Mouse (Mus musculus) MEL-GATA-1-ER (cell line): Measurements from ENCODE around the gene Dmbt1.
"Not testable (repeated sequence)": the region's sequence is repeated elsewhere in the genome, so short reads cannot be mapped to it uniquely, and the experiment has no call there.

Source experiments
- DNase-seq: peaks from one replicate; pipeline ENCODE4 v3.0.0-alpha.2; 2012; ENCODE audit warnings: low read depth; ENCODE audit errors: extremely low read depth

Gene Dmbt1

DNA sequence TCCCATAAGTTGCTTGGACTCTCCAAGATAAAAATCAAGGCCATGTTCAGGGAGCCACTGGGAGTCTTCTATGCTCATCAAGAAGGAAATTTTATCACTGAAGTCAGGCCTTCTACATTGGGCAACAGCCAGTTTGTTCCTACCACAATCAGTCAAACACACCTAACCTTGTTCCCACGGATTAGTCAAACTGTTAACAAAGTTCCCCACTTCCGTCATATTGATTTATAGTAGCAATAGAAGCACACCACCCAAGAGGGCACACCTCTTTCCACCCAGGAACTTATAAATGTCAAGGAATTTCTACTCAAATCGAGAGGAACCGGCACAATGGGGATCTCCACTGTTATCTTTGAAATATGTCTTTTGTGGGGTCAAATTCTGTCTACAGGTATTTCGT lies at the start of gene Dmbt1:
Gene Dmbt1 (plus strand): TSS at position 299 of the 400 bp plus-strand sequence.
- no peak for DNase-seq

DNA sequence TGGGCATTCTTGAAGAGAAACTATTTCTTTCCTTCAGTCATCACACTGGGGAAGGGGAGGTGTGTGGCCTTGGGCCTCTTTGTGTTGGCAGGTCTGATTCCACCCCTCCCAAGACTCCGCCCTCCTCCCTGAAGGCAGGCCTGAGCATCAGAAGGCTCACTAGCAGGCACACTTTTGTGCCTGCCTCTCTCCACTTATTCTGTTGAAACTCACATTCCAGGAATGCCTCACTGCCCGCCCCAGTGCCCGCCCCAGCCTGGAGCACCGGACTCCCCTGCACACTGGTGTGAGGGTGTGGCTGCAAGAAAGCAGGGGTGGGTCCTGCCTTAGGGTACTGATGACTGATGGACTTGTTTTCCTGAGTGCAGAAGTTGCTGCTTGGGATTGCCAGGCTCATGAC lies 49.5 kb upstream of the Dmbt1 start:
- no peak for DNase-seq

DNA sequence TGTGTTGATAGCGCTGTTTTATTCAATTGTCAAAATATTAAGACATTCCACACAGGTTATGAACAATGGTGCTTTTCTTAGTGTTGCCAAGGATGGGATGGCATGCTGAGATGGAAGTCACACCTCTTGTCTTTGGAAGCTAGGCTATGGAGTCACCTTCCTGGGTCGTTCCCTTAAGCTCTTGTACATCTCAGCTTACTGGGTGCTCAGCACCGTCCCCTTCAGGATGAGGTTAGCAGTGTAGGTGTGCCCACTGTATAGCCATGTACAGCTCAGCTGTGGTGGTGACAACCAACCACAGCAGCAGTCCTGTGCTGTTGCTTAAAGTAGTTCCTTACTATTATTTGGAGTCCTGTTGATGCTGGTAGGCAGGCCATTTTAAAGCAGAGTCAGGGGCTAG lies 49.0 kb upstream of the Dmbt1 start:
- no peak for DNase-seq

DNA sequence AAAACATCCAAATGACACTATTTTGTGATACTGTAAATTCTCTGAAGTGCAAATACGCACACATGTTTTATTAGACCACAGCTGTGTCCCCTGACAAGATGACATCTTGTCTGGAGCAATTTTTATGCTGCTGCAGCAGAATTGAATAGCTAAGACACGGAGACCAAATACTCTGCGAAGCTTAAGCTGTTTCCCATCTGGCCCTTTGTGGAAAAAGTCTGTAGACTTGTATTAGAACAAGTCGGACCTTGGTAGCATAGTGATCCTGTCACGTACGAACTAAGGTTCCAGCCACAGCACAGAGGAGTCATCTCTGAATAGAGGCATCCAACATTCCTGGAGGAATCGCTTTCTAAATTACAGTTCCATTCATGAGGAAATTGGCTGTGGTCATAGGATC lies 47.6 kb upstream of the Dmbt1 start:
- no peak for DNase-seq

DNA sequence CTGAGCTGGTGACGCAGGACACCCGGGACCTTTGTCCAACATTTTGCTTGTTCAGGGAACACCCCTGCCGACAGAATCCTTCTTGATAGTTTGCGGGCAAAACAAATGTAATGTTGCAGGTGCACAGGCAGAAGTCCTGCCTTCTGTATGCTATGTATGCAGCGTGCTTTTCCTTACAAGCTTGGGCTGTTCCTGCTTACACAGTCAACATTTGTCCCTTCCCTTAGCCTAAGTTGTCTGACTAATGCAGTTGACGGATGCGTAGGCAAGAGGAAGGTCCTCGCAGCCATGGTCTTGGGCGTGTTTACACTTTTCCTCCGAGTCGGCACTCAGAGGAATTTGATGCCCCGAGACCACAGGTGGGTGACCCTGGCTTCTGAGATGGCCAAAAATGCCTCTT lies 46.7 kb upstream of the Dmbt1 start:
- DNase-seq = no peak

DNA sequence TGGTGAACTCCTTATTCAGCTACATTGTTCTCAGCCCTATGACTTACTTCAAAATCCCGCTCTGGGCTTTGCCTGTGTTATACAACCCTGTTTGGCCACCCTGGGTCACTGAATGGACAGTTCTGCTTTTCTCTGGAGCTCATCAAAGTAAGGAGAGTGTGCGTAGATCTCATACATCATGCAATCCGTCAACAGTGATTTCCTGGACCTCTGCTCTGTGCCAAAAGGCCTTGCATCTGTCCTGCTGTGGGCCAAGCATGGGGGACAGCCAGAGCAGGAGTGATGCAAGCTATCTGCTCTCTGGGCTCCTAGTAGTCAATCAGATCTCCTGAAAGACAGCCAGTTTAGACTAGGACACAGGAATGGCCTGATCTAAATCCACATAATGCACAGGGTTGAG lies 46.1 kb upstream of the Dmbt1 start:
- no peak for DNase-seq

DNA sequence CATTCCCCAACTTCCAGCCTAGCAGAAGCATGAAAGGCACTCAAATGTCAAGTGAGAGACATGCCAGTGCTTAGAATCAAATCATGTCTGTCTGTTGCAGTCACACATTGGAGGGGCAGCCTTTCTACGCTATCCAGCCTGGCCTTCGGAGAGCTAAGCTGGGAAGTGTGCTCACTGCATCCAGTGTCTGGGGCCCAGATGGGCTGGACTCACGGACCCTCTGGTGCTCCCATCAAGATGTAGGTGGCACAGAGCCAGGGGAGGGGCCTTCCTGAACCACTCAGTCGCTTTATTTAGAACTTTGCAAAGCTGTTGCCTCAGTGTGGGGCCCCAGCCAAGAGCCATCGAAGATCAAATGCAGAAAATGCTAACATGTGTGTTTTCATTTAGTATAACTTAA lies 43.7 kb upstream of the Dmbt1 start:
- no peak for DNase-seq

DNA sequence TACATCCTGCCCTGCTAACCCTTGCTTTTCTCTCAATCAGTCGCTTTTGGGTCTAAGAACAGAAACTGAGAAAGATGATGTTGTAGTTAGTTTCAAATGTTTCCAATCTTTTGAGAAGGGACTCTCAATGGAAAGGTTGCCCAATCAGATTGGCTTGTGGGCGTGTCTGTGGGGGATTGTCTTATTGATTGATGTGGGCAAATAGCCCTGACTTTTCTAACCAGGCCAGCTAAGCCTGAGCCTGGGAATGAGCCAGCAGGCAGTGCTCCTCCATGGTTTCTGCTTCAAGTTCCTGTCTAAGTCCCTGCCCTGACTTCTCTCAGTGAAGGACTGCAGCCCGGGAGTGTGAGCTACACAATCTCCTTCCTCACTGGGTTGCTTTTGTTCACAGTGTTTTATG lies 42.5 kb upstream of the Dmbt1 start:
- no peak for DNase-seq

DNA sequence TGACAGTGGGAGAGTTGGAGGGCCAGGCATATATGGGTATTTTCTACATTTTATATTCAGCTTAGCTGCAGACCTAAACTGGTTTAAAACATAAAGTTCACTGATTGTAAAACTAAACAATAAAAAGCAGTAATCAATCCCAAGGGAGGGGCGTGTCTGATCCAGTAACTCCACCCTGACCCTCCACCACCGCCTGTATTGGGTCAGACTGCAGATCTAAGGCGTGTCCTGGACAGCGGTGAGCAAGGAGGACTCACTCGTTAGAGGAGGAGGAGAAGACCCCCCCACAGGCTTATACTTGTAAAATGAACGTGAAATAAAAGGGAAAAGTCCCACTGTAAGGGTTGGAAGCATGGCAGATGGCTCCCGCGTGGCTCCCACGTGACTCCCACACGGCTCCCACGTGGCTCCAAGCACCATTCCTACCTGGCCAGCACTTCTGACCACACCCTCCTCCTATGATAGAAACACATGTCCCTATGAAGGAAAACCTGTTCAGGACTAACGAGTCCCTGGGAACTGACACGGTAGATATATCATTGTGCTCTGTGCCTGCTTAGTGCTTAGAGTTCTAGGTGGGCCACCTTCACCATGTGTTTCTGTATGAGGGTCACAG lies 40.6 kb upstream of the Dmbt1 start:
- DNase-seq = no peak

DNA sequence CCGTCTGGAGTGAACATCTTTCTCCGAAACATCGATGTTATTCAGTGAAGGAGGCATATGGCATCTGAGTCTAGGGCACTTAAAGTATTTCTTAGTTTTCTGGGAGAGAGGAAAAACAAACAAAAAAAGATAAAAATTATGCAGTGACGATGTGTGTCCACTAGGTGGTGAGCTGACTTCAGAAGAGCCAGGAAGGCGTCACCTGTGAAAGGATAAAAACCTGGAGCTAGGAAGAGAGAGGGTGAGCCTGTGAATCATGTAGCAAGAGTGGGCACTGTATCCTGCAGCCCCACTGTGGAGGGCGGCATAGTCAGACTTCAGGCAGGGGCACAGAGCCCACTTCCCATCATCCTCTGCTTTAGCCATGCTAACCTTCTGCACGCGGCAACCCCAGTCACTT lies 37.9 kb upstream of the Dmbt1 start:
- DNase-seq = no peak

DNA sequence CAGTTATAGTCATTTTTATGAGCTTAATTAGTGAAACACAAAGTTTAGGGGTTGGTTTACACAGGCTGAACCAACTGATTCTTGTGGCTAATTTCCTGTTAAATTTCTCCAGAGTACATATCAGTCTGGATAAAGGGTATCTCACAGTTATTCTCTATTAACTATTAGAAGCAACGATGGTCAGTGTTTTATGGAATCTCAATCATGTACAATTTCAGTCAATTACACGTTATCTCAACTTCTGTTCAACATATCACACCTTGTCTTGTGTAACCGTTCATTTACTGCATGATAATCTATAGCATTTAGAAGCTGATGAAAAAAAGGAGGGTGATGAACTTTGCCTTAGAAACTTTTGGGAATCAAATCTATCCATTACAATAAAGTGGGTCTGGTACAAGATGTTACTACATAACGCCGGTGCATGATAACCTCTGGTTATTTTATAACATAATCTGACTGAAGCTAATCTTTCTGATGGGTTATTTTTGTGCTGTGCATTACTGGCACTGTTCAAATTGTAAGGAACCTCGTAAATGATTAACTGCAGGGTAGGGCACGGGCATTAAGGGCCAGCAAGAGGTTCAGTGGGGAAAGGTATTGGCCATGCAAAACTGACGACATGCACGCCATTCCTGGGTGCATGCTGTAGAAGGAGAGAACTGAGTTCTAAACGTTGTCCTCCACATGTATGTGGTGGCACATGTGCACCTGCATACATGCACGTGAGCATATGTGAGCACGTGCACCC lies 29.7 kb upstream of the Dmbt1 start:
- no peak for DNase-seq

DNA sequence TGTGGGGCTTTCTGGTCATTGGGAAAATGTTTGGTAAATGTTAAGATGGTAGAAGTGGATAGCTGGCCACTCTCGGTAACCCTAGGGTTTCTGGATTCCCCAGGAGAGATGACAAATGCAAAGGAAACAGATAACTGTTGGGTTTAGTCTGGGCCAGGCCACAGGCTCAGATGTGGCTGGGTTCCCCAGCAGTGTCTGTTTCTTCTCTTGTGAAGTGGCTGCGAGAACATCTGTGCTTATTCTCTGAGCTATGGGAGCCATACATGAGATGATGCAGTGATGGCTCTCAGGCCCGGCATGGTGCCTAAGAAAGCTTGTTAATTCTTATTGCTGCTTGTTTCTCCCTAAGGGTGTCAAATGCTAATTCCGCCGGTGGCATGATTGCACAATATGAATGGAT lies 27.8 kb upstream of the Dmbt1 start:
- DNase-seq = no peak

DNA sequence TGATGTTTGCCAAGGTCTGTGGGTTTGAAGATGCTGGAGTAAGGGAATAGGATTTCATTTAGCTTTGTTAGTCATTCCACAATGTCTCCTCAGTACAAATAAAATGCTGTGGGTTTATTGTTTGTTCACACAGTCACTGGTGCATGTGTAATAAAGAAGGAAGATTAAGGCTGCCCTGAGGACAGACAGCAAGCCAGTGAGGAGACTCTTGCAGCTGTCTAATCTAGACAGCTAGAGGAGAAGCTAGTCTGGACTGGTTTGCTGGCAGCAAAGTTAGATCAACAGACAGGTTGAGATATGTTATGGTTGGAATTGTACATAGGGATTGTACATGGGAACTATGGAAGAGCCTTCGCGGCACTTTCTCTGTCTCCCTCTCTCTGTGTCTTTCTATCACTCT lies 24.6 kb upstream of the Dmbt1 start:
- DNase-seq = no peak

DNA sequence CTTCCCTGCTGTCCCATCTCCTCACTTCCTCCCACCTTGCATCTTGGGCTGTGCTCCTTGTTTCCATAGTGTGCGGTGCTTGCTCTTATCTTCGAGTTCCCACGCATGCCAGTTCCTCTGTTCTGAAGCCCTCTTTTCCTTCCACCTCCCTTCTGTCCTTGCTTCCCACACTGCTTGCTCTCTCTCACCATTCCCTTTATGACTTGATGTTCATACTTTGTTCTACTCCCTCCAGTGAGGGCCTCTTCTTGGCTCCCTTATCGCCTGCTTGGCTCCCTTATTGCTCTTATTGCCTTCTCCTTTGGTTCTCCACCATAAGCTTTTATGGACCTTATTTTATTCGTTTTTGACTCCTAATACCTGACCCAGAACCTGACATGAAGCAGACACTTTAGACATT lies 22.7 kb upstream of the Dmbt1 start:
- no peak for DNase-seq

DNA sequence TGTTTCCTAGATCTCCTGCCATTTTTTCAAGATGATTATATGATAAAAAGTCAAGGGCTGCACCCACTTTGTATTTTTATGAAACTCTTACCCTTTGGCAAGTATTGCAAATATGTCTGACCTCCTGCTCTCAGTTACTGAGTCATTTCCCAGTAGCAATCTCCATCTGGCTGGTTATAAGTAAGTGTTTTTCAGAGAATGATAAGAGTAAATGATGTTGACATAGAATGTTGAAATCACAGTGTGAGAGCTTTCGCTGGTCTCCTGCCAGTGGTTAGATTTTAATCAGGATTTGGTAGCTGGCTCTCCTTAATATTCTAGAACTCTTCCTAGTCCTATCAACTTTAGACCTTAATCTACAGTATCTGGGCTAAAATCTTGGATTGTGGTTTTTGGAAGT lies 20.0 kb upstream of the Dmbt1 start:
- no peak for DNase-seq

DNA sequence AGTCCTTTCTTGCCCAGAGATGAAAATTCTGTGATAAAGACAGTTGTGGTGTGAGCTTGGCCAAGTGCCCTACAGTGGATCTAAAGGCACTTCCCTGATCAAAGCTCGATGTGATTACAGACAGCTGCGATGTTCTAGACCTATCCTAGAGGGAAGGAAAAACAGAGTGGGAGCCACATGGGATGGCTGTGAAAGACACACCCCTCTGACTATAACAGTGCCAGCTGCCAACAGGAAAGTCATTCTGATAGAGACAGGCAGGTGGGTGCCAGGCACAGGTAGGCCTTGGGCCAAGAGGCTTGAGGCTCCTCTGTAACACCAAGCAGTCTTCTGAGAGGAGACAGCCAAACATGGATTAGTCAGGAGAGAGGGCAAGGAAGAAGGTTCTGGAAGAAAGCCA lies 12.7 kb upstream of the Dmbt1 start:
- no peak for DNase-seq

DNA sequence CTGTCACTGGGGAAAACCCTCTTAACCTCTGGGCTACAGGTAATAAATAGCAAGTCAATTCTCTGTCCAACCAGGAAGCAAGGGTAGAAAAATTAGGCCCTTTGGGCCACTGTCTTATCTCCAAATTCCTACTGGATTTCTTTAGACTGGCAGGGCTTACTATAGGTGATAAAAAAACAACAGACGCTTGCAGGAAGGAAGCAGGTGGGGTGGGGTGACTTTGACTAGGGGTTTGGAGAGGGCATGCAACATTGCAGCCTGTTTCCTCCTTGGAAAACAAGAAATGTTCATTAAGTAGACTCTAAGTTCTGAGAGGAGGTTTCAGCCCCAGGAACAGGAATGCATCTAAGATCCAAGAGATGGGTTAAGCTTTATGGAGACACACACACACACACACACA lies 7.0 kb upstream of the Dmbt1 start:
- DNase-seq = no peak

DNA sequence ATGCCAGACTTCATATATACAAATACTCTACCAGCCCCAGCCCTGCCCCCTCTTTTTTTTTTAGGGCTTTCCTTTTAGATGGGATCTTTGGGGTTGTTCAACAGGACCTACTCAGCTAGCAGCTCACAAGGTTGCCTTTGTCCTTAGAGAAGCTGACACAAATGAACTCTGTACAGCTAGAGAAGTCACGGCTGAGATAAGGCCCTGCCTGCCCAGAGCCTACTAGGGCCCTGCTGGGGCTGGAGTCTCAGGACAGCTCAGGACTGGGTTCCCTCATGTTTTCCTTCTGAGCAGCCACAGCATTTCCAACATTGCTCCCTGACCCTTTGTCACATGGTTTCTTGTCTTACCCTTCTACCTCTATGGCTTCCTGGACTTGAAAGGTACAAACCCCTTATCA lies 4.3 kb upstream of the Dmbt1 start:
- no peak for DNase-seq

DNA sequence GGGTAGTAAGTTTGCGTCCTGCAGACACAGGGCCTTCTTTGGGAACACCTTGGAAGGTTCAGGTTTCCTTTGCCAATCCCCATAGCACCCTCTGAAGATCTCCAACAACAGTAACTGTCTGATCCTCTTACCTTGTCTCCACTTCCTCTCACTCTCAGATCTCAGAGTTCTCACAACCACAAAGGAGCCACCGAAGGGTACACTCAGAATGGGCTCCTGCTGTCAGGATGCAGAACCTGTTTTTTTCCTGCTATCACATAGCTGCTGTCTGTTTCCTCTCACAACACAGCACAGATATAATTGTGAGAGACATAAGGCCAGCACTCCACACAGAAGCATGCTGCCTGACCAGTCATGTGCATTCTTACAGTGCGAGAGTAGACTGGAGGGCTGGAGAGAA lies 4.5 kb downstream of the Dmbt1 start:
- no peak for DNase-seq

DNA sequence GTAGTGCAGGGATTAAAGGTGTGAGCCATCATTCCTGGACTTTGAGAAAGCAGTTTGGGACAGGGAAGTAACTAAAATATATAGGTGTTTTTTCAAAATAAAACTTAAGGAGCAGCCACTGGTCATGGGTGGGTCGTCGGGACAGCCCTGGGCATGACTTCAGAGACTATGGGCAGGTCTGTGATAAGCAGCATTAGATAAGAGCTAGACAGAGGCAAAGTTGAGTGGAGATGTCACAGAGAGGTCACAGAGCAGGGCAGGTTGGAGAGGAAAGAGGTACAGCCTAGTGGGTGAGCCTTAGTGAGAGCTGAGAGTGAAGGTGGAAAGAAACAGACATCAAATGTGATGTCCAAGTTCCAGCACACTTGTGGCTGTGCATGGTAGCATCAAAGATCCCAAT lies 5.2 kb downstream of the Dmbt1 start:
- no peak for DNase-seq

DNA sequence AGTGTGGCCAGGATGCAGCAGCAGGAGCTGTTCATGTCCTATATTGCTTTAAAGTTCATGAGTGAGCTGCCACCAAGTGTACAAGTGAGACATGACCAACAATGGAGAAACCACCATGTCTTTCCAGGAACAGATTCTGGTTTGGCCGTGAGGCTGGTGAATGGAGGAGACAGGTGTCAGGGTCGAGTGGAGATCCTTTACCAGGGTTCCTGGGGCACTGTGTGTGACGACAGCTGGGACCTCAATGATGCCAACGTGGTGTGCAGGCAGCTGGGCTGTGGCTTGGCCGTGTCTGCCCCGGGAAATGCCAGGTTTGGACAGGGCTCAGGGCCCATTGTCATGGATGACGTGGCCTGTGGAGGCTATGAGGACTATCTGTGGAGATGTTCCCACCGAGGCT lies 8.9 kb downstream of the Dmbt1 start:
- not testable (repeated sequence) for DNase-seq

DNA sequence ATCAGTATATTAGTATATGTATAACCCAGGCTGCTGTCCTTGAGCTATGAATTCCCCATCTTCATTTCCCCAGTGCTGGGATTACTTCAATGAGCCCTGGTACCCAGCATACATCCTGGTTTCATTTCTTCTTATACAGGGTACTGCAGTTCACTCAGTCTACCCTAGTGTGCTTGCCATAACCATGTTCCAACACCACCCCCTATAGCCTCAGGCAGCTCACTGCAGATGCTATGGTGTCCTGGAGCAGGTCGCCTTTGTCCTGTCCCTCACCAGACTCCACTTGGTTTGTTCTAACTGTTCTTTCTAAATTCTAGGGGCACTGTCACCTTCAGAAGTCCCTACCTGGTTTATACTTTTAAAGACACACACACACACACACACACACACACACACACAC lies 10.8 kb downstream of the Dmbt1 start:
- DNase-seq = no peak

DNA sequence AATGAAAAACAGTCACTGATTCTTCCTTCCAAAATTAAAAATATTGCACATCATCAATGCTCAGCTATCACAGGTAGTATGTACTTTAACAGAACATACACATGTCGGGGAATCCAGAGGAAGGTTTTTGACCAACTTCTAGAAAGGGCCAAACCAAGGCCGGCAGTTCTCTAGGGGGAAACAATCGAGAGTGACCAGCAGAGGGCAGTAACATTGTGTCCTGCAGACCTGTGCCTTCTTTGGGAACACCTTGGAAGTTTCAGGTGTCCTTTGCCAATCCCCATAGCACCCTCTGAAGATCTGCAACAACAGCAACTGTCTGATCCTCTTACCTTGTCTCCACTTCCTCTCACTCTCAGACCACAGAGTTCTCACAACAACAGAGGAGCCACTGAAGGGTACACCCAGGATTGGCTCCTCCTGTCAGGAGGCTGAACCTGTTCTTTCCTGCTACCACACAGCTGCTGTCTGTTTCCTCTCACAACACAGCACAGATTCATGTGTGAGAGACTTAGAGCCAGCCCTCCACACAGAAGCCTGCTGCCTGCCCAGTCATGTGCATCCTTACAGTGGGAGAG lies 13.5 kb downstream of the Dmbt1 start:
- not testable (repeated sequence) for DNase-seq
